Mouse (Mus musculus): ENCODE measurements around the gene Cd164. TPM values are rescaled to one million over a fixed set of nuclear protein-coding genes. Genes with fewer than 3 reads are reported as not detected.

Gene Cd164
- total RNA-seq, 2 experiments from 2014 or later, result 43.7 to 53.2 TPM

- no peak for DNase-seq (ENCODE audit: extremely low spot score in 1 of 2, low spot score in 2 of 2)
Measured at GRCm38 (mm10) chr10:41575451-41576327, 56.5 kb downstream of the Cd164 start.

GRCm38 (mm10) chr10:41576328-41576833 lies 57.2 kb downstream of the Cd164 start:
- DNase-seq (ENCODE audit: extremely low spot score in 1 of 2, low spot score in 2 of 2), result no peak
- intact Hi-C loops (cut with DNase I), result no loop called here

More at GRCm38 (mm10) chr10:41575451-41576327, 56.5 kb downstream of the Cd164 start:
- intact Hi-C loops (cut with DNase I), result no loop called here

GRCm38 (mm10) chr10:41578541-41578940 lies 59.3 kb downstream of the Cd164 start:
- intact Hi-C loops (cut with DNase I), result no loop called here
- DNase-seq (ENCODE audit: extremely low spot score in 1 of 2, low spot score in 2 of 2), result no peak

- no peak for DNase-seq (ENCODE audit: extremely low spot score in 1 of 2, low spot score in 2 of 2)
- intact Hi-C loops (cut with DNase I), result no loop called here
Measured at GRCm38 (mm10) chr10:41580441-41580840, 61.2 kb downstream of the Cd164 start.

Other genes with a start within 250 kb of the Cd164 start
- 10 to 100 TPM; 35.0 to 37.0 TPM for gene Fig4, start 216.2 kb upstream of the Cd164 start, total RNA-seq (2021)
- gene Ak9, start 215.4 kb upstream of the Cd164 start, total RNA-seq (2021), result under 1 TPM; 0.10 to 0.13 TPM
- 10 to 100 TPM; 16.3 to 17.0 TPM for gene Zbtb24, start 69.0 kb upstream of the Cd164 start, total RNA-seq (2021)
- gene Mical1, start 43.1 kb upstream of the Cd164 start, total RNA-seq (2021), result 10 to 100 TPM; 32.7 to 36.5 TPM
- gene Smpd2, start 29.0 kb upstream of the Cd164 start, total RNA-seq (2021), result 10 to 100 TPM; 17.2 to 18.8 TPM
- gene Ppil6, start 29.0 kb upstream of the Cd164 start, total RNA-seq (2021), result 1 to 10 TPM; 6.2 to 7.3 TPM
- under 1 TPM; 0.49 to 0.83 TPM for gene Ccdc162, start 197.2 kb downstream of the Cd164 start, total RNA-seq (2021)

Data from left cerebral cortex, postnatal 10 days (tissue).